Mouse (Mus musculus) hindbrain, embryonic 11.5 days (tissue): ENCODE measurements around the gene Mtrr. TPM values are rescaled to one million over a fixed set of nuclear protein-coding genes. Genes with fewer than 3 reads are reported as not detected.

Experiments used
- ATAC-seq: fragments of 200-750 bp; cut with Nextera tagmentation; 2 replicates; pipeline ENCODE4 v1.8.0; 2017; ENCODE audit warnings: mild to moderate bottlenecking, moderate TSS enrichment, moderate library complexity; ENCODE audit not compliant: low FRiP score
- DNase-seq: peaks from one replicate; pipeline ENCODE4 v3.0.0-alpha.2; 2015; ENCODE audit warnings: low spot score
- H3K27ac ChIP-seq: fragments of 300-500 bp; sonication (generic); 2 replicates; pipeline ENCODE4 v1.5.1; 2014; ENCODE audit warnings: mild to moderate bottlenecking, low read depth, low read length
- H3K27me3 ChIP-seq: fragments of 300-500 bp; sonication (generic); 2 replicates; pipeline ENCODE4 v1.6.1; 2014; ENCODE audit warnings: mild to moderate bottlenecking, low read length, moderate library complexity, mixed read lengths; ENCODE audit not compliant: control insufficient read depth, insufficient read depth
- H3K36me3 ChIP-seq: fragments of 300-500 bp; sonication (generic); 2 replicates; pipeline ENCODE4 v1.6.1; 2014; ENCODE audit warnings: mild to moderate bottlenecking, low read length, moderate library complexity, mixed read lengths; ENCODE audit not compliant: control insufficient read depth, insufficient read depth
- H3K4me1 ChIP-seq: fragments of 300-500 bp; sonication (generic); replicated peaks from 2 replicates; pipeline ENCODE4 v1.6.1; 2014; ENCODE audit warnings: low read length, mixed read lengths; ENCODE audit not compliant: control insufficient read depth, insufficient read depth
- H3K4me2 ChIP-seq: fragments of 300-500 bp; sonication (generic); replicated peaks from 2 replicates; pipeline ENCODE4 v1.6.1; 2014; ENCODE audit warnings: mild to moderate bottlenecking, low read depth, low read length
- H3K4me3 ChIP-seq: fragments of 300-500 bp; sonication (generic); 2 replicates; pipeline ENCODE4 v1.5.1; 2014; ENCODE audit warnings: low read depth, low read length
- H3K9ac ChIP-seq: fragments of 300-500 bp; sonication (generic); 2 replicates; pipeline ENCODE4 v1.6.1; 2014; ENCODE audit warnings: low read depth, low read length
- H3K9me3 ChIP-seq: fragments of 300-500 bp; sonication (generic); 2 replicates; pipeline ENCODE4 v1.6.1; 2016; ENCODE audit warnings: low read length; ENCODE audit not compliant: control insufficient read depth
- WGBS: fragments of 180-500 bp; shearing (Covaris S2); extraction: QIAGEN DNeasy Blood & Tissue Kit; methylation state at CpG from one replicate; pipeline ENCODE4 v1.1.7; 2014; 5-methylcytosine and 5-hydroxymethylcytosine counted together
- polyA plus RNA-seq: library from polyadenylated mRNA; unstranded; fragments of >200 nt; fragmentation: Nextera tagmentation; extraction: Ambion mirVana; gene quantifications from 2 replicates; pipeline ENCODE4 v1.2.1, GENCODE M21; 2014

Gene Mtrr
- polyA plus RNA-seq, result 17.2 and 17.4 TPM in 2 replicates

- ATAC-seq (peak; percentile 99), DNase-seq (peak; percentile 97)
- WGBS, result under 1% methylated on average over 70 of the region's 81 CpGs
- Histone ChIP-seq H3K9me3 (no peaks in the 10 kb centered on the region), H3K4me1 (no peaks in the 10 kb centered on the region), H3K36me3 (no peaks in the 10 kb centered on the region), H3K4me3 (peak within 1 kb of the TSS; percentile 70), H3K9ac (peak within 1 kb of the TSS; percentile 82), H3K27ac (no peak within 1 kb of the TSS), H3K27me3 (no peaks in the 10 kb centered on the region), H3K4me2 (peak within 1 kb of the TSS; percentile 76)
Observed at GRCm38 (mm10) chr13:68581747-68582516, at the start of gene Mtrr, which contains the start of gene Fastkd3. Mtrr (minus strand) TSS chr13:68582149. Fastkd3 (plus strand) TSS chr13:68582234.

- no peak overlapping the region for H3K9ac ChIP-seq
Observed at GRCm38 (mm10) chr13:68627041-68627440, 45.1 kb upstream of the Mtrr start.

GRCm38 (mm10) chr13:68622792-68623191 lies 40.8 kb upstream of the Mtrr start:
- Histone ChIP-seq H3K27ac (no peak overlapping the region), H3K4me1 (no peaks in the 10 kb centered on the region)
- ATAC-seq, result no peak

More at GRCm38 (mm10) chr13:68627041-68627440, 45.1 kb upstream of the Mtrr start:
- Histone ChIP-seq H3K4me3 (no peak overlapping the region), H3K9me3 (no peaks in the 10 kb centered on the region), H3K27ac (no peak overlapping the region), H3K27me3 (no peaks in the 10 kb centered on the region), H3K4me2 (no peak overlapping the region), H3K4me1 (no peaks in the 10 kb centered on the region), H3K36me3 (no peaks in the 10 kb centered on the region)
- DNase-seq (no peak), ATAC-seq (no peak)
- WGBS, result 80% methylated on average over 3 of the region's 3 CpGs

GRCm38 (mm10) chr13:68607652-68608405 lies 25.9 kb upstream of the Mtrr start:
- H3K4me2 ChIP-seq, result no peak overlapping the region
- H3K9ac ChIP-seq, result no peak overlapping the region
- no peaks in the 10 kb centered on the region for H3K9me3 ChIP-seq
- H3K27me3 ChIP-seq, result no peaks in the 10 kb centered on the region
- ATAC-seq (no peak), DNase-seq (peak; percentile 27)
- no peak overlapping the region for H3K4me3 ChIP-seq
- H3K27ac ChIP-seq, result no peak overlapping the region
- WGBS, result 61% methylated on average over 21 of the region's 21 CpGs
- no peaks in the 10 kb centered on the region for H3K4me1 ChIP-seq
- H3K36me3 ChIP-seq, result no peaks in the 10 kb centered on the region

More at GRCm38 (mm10) chr13:68622792-68623191, 40.8 kb upstream of the Mtrr start:
- no peak for DNase-seq
- H3K27me3 ChIP-seq, result no peaks in the 10 kb centered on the region
- no peaks in the 10 kb centered on the region for H3K9me3 ChIP-seq
- H3K36me3 ChIP-seq, result no peaks in the 10 kb centered on the region
- no peak overlapping the region for H3K4me3 ChIP-seq
- WGBS, result 66% methylated on average over 6 of the region's 6 CpGs
- H3K9ac ChIP-seq, result no peak overlapping the region
- H3K4me2 ChIP-seq, result no peak overlapping the region

- WGBS, result 2% methylated on average over 10 of the region's 11 CpGs
- H3K4me1 ChIP-seq, result no peaks in the 10 kb centered on the region
- H3K36me3 ChIP-seq, result no peaks in the 10 kb centered on the region
- H3K4me3 ChIP-seq, result peak overlapping the region; percentile 16; the same call in 1 of the 2 replicates
- H3K4me2 ChIP-seq, result peak overlapping the region; percentile 28
- no peaks in the 10 kb centered on the region for H3K27me3 ChIP-seq
- H3K9me3 ChIP-seq, result no peaks in the 10 kb centered on the region
- no peak overlapping the region for H3K9ac ChIP-seq
- DNase-seq (peak; percentile 46), ATAC-seq (peak; percentile 85)
- no peak overlapping the region for H3K27ac ChIP-seq
Observed at GRCm38 (mm10) chr13:68605689-68606126, 23.8 kb upstream of the Mtrr start.

GRCm38 (mm10) chr13:68603085-68603484 lies 21.1 kb upstream of the Mtrr start:
- ATAC-seq, result no peak
- DNase-seq, result no peak

GRCm38 (mm10) chr13:68601184-68601583 lies 19.2 kb upstream of the Mtrr start:
- no peaks in the 10 kb centered on the region for H3K9me3 ChIP-seq
- no peak overlapping the region for H3K4me3 ChIP-seq
- H3K36me3 ChIP-seq, result no peaks in the 10 kb centered on the region
- H3K9ac ChIP-seq, result no peak overlapping the region
- peak; percentile 43 for DNase-seq
- H3K4me1 ChIP-seq, result no peaks in the 10 kb centered on the region
- 23% methylated on average over 6 of the region's 6 CpGs for WGBS
- no peaks in the 10 kb centered on the region for H3K27me3 ChIP-seq
- no peak overlapping the region for H3K27ac ChIP-seq
- H3K4me2 ChIP-seq, result no peak overlapping the region
- ATAC-seq, result no peak

More at GRCm38 (mm10) chr13:68603085-68603484, 21.1 kb upstream of the Mtrr start:
- Histone ChIP-seq H3K36me3 (no peaks in the 10 kb centered on the region), H3K4me3 (no peak overlapping the region), H3K4me2 (no peak overlapping the region), H3K27ac (no peak overlapping the region), H3K27me3 (no peaks in the 10 kb centered on the region), H3K4me1 (no peaks in the 10 kb centered on the region), H3K9ac (no peak overlapping the region), H3K9me3 (no peaks in the 10 kb centered on the region)
- WGBS, result 82% methylated on average over 6 of the region's 6 CpGs

- no peaks in the 10 kb centered on the region for H3K4me1 ChIP-seq
- H3K9me3 ChIP-seq, result no peaks in the 10 kb centered on the region
- DNase-seq, result no peak
Observed at GRCm38 (mm10) chr13:68598953-68599352, 17.0 kb upstream of the Mtrr start.

More at GRCm38 (mm10) chr13:68598953-68599352, 17.0 kb upstream of the Mtrr start:
- Histone ChIP-seq H3K27ac (no peak overlapping the region), H3K4me2 (no peak overlapping the region), H3K36me3 (no peaks in the 10 kb centered on the region), H3K4me3 (no peak overlapping the region), H3K9ac (no peak overlapping the region), H3K27me3 (no peaks in the 10 kb centered on the region)
- ATAC-seq, result no peak
